Mouse (Mus musculus) heart, postnatal 10 days (tissue): ENCODE data around the gene Rps15. TPM values are rescaled to one million over a fixed set of nuclear protein-coding genes. Genes with fewer than 3 reads are reported as not detected.

Experiments
- DNase-seq, 2 experiments: peaks; one replicate each; pipeline ENCODE4 v3.0.0; 2021
- intact Hi-C: fragments of 180-260 bp; cut with DNase I; formaldehyde crosslinking; loops from one replicate; pipeline ENCODE4 v1.15.1; 2025
- total RNA-seq, 2 experiments: library from RNA; stranded (reverse); gene quantifications; 2 replicates each; pipeline ENCODE4 v1.2.3; 2021

Gene Rps15
- total RNA-seq, 2 experiments from 2014 or later: 859 to 871 TPM

DNA sequence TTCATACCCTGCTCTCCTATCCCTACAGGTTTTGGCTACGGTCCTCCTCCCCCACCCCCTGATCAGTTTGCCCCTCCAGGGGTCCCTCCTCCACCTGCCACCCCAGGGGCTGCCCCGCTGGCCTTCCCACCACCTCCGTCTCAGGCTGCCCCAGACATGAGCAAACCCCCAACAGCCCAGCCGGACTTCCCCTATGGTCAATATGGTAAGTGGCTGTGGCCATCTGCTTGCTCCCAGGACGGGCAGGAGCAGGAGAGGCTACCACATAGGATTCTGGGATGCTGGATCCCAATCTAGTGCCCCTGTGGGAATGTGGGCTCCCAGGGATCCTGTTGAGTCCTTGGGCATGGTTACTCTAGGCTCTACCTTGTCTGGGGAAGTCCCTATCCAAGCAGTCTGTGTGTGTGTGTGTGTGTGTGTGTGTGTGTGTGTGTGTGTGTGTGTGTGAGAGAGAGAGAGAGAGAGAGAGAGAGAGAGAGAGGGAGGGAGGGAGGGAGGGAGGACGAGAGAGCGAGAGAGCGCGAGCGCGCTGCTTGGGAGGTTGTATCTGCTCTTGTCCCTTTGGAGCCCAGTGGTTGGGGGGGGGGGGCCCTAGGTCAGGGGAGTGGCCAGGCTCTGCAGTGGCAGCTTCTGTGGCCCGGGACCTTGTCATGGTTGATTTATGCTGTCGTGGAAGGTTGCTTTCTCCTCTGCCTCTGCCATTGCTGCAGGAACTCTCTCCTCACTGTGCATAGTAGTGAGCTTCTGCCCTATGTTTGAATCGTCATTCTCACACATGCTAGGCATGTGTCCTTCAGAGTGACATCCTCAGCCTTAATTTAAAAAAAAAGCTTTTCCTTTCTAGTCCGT is 6.8 kb upstream of the Rps15 start:
- intact Hi-C loops: no loop called here
- no peak for DNase-seq

DNA sequence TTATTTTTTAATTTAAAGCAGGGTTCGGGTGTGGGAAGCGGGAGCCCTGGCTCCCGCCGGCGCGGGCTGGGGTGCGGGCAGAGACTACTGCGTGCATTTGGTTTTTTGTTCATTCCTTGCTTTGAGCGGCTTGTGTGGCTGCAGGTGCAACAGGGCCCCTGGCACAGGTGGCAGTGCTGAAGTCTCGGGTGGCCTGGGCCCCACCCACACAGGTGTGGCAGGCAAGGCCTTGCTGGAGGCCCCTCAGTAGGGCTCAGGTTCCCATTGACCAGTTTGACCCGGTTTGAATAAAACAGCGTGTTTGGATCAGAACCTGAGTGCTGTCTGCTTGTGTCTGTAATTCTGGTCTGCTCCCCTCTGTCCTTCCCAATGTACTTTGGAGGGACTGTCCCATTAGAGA is 4.2 kb upstream of the Rps15 start:
- DNase-seq: no peak
- intact Hi-C loops: no loop called here

DNA sequence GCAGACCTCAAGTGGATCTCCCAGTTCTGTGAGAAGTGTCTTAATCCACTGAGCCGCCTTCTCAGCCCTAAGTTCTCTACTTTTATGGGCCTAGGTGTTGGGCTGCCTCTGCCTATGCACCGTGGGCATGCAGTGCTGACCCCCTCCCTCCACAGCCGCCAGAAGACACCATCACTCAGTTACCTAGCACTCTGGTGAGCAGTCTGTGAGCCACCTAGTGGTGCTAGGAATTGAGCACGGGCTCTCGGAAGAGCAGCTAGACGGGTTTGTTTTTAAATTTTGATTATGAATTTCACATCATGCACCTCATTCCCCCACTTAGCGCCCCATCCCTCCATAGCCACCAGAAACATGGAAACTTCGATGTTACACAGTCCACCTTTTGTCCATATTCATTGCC is 3.6 kb upstream of the Rps15 start:
- no peak for DNase-seq
- intact Hi-C loops: no loop called here

DNA sequence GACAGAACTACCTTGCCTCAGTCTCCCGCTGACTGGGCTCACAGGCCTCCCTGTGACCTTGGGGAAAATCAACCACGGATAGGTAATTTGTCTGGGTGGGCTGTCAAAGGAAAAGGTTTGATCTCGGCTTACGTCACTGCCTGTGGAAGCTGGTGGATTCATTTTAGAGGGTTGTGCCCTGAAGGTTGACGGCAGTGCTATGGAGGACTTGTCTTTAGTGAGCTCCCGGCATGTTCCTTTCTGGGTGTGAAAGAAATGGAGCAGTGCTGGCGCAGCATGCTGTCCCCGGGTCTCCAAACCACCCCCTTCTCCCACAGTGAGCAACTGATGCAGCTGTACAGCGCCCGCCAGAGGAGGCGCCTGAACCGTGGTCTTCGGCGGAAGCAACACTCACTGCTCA is 1.1 kb downstream of the Rps15 start:
- DNase-seq: no peak
- intact Hi-C loops: no loop called here

DNA sequence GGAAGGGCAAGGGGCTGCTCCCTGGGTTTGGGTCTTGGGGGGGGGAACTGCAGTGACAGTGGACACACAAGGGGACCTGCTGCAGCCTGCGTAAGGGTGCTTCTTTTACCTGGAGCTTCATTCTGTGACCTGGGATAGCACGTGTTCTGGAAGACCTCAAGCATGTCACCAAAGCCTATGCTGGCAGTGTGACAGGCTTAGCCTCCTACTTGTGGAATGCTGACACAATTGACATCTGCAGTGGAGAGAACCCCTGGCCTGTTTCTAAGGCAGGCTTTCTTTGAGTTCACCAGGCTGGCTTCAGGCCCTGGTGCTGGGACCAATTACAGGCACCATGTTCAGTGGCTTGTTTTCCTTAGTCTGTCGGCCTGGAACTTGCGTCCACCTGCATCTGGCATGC is 2.1 kb downstream of the Rps15 start:
- intact Hi-C loops: loop anchor here (2.0 kb wide), 1 partner anchor 80 kb away; no protein-coding TSS in a partner anchor
- no peak for DNase-seq

DNA sequence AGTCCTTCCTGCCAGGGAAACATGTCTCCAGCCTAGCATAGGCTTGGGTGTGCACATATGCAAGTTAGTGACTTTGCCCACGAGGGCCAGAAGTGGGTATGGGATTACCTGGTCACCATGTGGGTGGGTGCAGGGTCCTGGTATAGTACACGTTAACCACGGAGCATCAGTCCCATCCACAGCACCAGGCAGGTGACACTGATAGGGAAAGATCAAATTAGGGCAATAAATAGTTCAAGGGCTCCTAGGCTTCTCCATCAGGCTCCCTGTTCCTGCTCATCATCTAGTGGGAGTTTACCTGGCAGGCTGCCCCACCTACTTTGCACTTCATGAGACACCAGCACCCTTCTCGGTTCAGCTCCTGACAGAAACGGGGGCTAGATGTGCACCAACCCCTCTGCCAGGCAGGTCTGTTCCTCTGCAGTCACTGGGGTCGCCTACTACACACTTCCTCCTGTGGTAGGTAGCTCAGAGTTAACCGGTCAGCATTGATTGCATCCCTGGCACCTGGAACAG is 2.6 kb downstream of the Rps15 start:
- intact Hi-C loops: loop anchor here (1.0 to 2.0 kb wide), 2 partner anchors 53 to 80 kb away; partner anchors contain the start of gene Adamtsl5
- no peak for DNase-seq

DNA sequence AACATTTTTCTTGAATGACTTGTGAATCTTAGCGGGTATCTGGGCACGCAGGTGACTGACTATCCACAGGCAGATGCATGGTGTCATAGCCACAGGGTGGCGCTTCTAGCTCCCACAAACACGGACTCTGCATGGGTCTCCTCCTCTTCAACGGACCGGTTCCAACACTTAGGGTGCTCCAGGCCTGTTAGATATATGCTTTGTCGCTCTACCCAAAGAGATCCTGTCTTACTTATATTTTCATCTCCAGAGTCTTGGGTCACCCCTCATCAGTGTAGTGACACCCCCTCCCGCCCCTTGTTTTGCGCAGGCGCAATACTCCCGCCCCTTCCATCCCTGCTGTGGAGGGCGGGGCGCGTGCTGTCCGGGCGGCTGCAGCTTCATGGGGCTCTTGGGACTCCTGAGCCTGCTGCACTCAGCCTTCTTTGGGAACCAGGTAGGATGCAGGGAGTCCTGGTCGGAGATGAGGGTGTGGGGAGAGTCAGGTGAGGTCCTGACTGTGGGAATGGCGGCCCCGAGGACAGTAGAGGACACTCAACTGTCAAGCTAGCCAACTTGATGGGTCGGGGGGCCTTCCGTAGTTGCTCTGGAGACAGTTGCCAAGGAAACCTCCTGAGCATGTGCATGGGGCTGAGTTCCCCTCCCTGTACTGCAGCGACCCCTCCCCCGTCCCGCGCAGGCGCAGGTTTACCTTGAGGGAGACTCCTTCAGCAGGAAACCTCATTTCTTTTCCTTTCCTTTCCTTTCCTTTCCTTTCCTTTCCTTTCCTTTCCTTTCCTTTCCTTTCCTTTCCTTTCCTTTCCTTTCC is 3.6 kb downstream of the Rps15 start, which contains the start of gene Apc2:
Apc2 (plus strand) TSS at position 360 of the 808 bp plus-strand sequence.
- intact Hi-C loops: loop anchor here (1.0 to 2.0 kb wide), 2 partner anchors 52 to 79 kb away; partner anchors contain the start of gene Adamtsl5

DNA sequence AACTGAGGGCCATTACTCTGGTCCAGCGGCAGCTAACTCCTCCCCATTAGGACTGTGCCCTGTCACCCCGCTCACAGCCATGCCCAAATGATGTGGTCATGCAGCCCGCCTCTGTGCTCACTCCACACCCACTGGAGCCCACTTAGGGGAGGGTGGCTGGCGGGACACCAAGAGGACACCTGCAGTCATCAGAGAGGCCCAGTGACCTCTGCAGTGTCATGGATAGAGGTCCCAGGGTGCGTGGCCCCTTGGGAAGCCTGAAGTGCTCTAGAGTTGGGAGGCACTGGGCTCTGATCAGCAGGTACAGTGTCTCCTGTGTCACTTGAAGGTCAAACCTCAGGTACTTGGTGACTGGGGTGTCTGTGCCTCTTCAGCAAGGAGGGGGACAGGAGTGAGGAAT is 4.6 kb downstream of the Rps15 start:
- intact Hi-C loops: no loop called here
- DNase-seq: no peak

More for the DNA sequence above, 3.6 kb downstream of the Rps15 start, which contains the start of gene Apc2:
- DNase-seq: peak; percentile 81 to 84

DNA sequence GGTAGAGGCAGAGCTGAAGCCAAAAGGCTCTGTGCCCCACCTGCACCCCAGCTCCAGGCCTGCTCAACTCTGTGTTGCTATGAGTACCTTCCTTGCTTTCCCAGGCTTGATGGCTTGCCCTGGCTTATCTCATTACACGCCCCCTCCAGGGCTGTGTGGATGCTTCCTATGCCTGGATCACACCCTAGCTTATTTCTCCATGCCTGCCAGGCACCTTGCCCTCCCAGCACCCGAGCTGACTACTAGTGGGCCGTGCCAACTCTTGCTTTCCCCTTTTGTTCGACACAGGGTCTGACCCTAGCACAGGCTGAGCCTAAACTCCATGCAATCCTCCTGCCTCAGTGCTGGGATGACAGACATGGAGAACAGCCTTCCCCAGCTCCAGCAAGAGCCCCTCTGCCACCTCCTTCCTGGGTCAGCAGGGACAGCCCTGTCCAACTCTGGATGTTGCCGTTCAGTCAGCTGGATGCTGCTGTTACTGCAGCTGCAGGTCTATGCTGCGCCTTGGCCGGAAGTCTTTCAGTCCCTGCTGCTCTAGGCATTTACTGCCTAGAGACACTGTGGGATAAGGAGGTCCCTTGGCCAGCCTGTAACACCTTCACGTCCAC is 5.4 kb downstream of the Rps15 start:
- DNase-seq: no peak
- intact Hi-C loops: no loop called here

DNA sequence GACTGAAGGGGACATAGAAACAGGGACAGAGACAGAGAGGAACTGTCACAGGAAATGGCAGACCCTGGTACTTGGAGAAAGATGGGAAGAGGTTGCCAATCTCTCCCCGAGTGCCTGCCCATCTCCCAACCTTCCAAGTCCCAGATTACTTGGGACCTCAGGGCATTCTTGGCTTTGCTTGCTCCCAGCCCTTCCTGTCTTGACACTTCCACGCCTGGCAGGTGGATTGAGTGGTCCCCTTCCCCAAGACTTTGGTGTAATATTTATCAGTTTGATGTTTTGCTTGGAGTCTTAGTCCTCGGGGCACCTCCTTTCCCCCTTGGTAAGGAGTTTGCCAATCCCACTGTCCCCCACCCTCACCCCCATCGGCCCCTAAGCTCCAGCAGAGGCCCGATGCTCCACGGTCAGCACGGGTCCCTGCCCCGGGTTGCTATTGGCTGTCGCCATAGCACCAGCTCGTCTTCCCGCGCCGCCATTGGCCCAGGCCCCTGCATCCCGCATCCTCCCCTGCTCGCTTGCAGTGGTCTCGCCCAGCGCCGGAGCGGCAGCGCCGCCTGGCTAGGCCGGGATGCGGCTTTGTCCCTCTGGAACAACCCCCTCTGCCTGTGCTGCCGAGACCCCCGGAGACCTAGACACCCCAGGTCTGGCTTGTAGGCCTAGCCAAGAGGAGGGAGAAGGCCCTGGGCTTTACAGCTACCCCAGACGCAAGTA is 6.5 kb downstream of the Rps15 start:
- peak; percentile 66 to 72 for DNase-seq
- intact Hi-C loops: no loop called here

DNA sequence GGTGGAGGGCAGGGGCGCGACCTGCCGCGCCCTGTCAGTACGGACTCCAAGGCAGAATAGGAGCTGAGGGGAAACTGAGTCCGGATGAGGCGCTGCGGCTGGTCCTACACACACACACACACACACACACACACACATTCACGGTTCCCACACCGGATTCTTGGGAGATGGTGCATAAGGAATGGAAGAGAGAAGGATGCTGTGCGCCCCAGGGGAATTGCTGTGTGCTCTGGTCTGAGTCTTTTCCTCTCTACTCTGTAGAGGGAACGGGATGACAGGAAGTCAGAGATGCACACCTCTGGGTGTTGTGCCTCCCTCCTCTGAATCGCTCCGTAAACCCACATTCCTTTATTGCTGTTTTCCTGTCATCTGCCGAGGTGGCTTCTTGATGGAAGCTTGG is 7.0 kb downstream of the Rps15 start:
- intact Hi-C loops: no loop called here
- DNase-seq: no peak

DNA sequence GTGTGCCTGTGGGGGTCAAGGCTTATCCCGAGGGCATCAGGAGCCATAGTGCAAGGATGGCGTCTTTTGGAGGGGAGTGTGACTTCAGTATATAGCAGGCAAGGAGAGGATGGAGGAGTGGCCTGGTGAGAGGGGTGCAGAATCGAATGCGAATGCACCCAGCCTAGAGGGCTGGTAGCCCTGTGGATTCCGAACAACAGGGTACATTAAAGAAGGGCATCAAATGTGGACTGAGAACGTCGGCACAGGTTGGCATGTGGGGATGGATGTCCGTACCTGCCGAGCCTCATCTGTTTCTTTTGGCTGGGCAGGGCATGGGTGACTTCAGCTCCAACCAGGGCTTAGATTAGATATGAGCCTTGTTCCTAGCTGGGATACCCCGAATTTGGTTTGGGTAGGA is 7.6 kb downstream of the Rps15 start:
- DNase-seq: no peak
- intact Hi-C loops: loop anchor here (10.0 kb wide), 1 partner anchor 235 kb away; the partner anchor contains the start of gene Atp8b3

DNA sequence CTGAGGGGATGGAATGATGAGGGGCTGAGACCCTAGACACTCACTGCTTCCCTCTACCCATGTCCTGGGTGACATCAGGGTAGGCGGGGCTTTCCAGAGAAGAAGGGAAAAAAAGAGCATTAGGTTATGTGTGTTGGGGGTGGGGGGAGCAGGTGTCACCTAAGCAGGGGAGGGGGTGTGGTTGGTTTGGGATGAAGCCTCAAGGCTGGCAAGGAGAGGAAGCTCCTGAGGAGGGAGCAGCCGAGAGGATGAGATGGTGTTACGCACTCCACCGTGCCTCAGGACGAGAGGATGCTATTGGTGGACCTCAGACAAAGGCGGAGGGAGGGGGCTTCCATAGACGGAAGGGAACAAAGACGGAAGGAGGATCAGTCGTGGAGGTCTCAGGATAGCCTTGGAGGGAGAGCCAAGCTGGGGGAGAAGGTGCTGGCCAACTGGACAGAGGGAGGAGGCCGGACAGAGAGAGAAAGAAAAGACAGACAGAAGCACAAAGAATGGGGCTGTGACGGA is 8.5 kb downstream of the Rps15 start:
- intact Hi-C loops: loop anchor here (10.0 kb wide), 1 partner anchor 234 kb away; the partner anchor contains the start of gene Atp8b3
- DNase-seq: no peak

DNA sequence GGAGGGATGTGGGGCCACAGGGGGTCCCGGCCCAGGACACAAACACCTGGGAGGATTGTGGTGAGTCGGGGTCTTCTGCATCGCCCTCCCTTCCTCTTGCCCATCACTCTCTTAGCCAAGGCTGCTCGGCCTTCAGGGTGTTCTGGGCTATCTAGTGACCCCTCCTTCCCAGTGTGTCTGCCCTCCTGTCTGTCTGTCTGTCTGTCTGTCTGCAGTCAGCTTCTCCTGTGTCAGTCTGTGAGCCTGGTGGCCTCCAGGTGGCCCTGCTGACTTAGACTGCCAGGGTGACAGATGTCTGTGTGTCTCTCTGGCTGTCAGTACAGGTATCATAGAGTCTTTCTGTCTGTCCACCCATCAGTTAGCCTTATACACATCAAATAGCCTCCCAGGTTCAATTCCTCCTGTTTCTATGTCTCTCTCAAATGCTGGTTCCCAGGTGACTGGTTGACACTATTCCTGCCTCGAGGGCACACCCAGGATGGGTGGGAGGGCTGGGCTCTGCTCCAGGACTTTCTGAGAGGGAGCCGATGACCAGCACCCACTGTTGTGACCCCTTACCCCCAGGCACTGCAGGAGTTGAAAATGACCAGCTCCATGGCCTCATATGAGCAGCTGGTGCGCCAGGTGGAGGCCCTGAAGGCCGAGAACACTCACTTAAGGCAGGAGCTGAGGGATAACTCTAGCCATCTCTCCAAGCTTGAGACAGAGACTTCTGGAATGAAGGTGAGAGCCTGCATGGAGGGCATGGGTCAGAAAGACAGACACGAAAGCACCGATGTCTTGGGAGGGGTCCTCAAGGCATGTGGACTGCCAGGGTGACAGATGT is 9.2 kb downstream of the Rps15 start:
- intact Hi-C loops: loop anchor here (10.0 kb wide), 1 partner anchor 233 kb away; the partner anchor contains the start of gene Atp8b3
- no peak for DNase-seq

DNA sequence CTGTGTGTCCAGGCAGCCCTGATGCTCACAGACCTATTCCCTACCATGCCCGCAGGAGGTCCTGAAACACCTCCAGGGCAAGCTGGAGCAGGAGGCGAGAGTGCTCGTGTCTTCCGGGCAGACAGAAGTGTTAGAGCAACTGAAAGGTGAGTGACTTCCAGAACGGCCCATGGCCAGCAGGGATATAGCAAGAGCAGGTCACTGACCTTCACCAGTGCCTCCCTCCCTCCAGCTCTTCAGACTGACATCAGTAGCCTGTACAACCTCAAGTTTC is 9.8 kb downstream of the Rps15 start:
- DNase-seq: no peak
- intact Hi-C loops: loop anchor here (10.0 kb wide), 1 partner anchor 233 kb away; the partner anchor contains the start of gene Atp8b3

DNA sequence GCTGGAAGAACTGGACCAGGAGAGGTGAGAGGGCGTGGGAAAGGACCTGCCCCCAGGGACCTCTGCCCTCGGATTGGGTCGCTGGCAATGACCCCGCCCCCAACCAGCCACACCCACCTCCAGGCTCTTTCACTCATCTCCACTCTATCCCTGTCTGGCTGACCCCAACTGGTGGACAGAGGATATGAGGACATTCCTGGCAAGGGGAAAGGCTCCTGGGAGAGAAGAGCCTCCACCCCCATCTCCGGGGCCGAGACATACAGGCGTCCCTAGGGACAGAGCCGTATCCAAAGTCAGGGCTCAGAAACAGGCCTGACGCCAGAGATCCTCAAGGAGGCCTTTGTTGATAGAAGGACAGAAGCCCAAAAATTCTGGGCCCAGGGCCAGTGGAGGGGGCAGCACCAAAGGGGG is 10.2 kb downstream of the Rps15 start:
- peak; percentile 87 to 88 for DNase-seq
- intact Hi-C loops: loop anchor here (10.0 kb wide), 1 partner anchor 232 kb away; the partner anchor contains the start of gene Atp8b3

DNA sequence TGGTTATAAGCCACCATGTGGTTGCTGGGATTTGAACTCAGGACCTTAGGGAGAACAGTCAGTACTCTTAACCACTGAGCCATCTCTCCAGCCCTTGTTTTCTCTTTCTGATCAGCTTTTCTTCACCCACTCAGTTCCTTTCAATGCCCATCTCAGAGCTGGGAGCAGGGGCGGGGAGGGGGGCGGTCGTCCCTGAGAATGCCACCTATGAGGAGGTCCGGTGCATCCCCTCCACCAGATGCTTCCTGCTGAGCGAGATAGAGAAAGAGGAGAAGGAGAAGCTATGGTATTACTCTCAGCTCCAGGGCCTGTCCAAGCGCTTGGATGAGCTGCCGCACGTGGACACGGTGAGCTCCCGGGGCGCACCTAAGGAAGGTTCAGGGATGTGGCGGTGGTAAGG is 12.2 kb downstream of the Rps15 start:
- no peak for DNase-seq
- intact Hi-C loops: loop anchor here (10.0 kb wide), 1 partner anchor 230 kb away; the partner anchor contains the start of gene Atp8b3

DNA sequence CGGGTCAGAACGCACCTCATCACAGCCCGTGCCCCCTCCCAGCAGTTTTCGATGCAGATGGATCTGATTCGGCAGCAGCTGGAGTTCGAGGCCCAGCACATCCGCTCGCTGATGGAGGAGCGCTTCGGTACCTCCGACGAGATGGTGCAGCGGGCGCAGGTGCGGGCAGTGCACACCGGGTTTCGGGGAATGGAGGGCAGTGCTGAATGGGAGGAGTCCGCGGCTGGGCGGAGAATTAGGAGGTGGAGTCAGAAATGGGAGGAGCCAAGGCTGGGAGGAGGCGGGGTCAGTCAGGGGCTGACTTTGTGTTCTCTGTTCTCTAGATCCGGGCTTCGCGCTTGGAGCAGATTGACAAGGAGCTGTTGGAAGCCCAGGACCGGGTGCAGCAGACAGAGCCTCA is 12.6 kb downstream of the Rps15 start:
- intact Hi-C loops: loop anchor here (10.0 kb wide), 1 partner anchor 230 kb away; the partner anchor contains the start of gene Atp8b3
- DNase-seq: no peak

DNA sequence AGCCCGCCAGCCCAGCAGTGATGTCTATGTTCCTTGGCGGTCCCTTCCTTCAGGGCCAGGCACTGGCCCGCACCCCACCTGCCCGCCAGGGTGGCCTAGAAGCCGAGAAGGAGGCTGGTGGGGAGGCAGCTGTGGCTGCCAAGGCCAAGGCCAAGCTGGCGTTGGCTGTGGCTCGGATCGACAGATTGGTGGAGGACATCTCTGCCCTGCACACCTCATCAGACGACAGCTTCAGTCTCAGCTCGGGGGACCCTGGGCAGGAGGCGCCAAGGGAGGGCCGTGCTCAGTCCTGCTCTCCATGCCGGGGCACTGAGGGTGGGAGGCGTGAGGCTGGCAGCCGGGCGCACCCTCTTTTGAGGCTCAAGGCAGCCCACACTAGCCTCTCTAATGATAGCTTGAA is 19.3 kb downstream of the Rps15 start:
- no peak for DNase-seq
- intact Hi-C loops: no loop called here
